Mouse (Mus musculus) lung, adult 2 months (tissue): ENCODE measurements around the gene Slc45a2.

Experiments used
- CTCF ChIP-seq: fragments of 200-500 bp; IDR thresholded peaks from 2 replicates; pipeline ENCODE4 v1.5.1; 2011; ENCODE audit warnings: mild to moderate bottlenecking, low read length, control low read depth; ENCODE audit not compliant: insufficient read depth
- POLR2A ChIP-seq: fragments of 200-500 bp; IDR thresholded peaks from 2 replicates; pipeline ENCODE4 v1.6.1; 2011; ENCODE audit warnings: low read depth, mild to moderate bottlenecking, control low read depth, low read length, borderline replicate concordance; ENCODE audit errors: extremely low read depth

GRCm38 (mm10) chr15:11035947-11036474, 35.5 kb downstream of the Slc45a2 start:
- TF ChIP-seq CTCF (no peak), POLR2A (no peak)
